Mouse (Mus musculus): Measurements from ENCODE around the gene Cops7a. TPM values are rescaled to one million over a fixed set of nuclear protein-coding genes. Genes with fewer than 3 reads are reported as not detected.

Gene Cops7a
- 100 and 105 TPM in 2 replicates for polyA plus RNA-seq (2016; fragmentation: Nextera tagmentation; extraction: Ambion mirVana)

DNA sequence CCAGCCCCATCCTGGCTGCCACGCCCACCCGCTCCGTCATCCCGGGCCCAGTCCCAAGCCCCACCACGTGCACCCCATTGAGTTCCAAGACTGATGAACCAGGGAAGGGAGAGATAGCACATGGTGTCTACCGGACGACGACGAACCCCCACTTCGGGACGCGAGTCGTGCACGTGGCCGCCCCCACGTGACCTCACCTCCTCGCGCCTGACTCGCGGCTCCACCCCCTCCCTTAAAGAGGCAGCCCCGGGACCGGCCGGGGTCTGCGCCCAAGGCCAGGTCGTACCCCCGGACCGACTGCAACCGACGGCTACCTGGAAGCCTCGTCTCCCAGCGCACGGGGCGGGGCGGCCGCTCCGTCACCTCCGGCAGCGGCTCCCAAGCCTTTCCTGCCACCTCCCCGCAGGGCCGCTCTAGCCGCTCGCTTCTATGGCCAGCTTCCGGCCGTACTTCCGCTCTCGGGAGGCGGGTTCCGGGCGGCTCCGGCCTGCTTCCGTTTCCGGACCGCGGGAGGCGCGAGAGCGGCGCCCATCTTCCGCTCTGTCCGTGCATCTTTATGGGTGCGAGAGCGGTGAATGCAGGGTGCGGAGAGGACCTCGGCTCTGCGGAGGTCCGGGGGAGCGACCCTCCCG is at the start of gene Cops7a:
Gene Cops7a (minus strand): TSS at position 451 of the 632 bp plus-strand sequence.
- ATAC-seq (ENCODE audit: low FRiP score, low read depth): peak; percentile 95
- H3K27me3 ChIP-seq: no peaks in the 10 kb centered on the region
- H3K27ac ChIP-seq (replicated peaks): peak within 1 kb of the TSS; percentile 87
- H3K9me3 ChIP-seq: no peaks in the 10 kb centered on the region
- H3K4me2 ChIP-seq (replicated peaks): peak within 1 kb of the TSS; percentile 91
- H3K4me1 ChIP-seq: peaks cover 17% of the 10 kb centered on the region
- H3K36me3 ChIP-seq: peaks cover 36% of the 10 kb centered on the region
- H3K9ac ChIP-seq (replicated peaks): peak within 1 kb of the TSS; percentile 81
- H3K4me3 ChIP-seq: peak within 1 kb of the TSS; percentile 68
- under 1% methylated on average over 67 of the region's 68 CpGs for WGBS

DNA sequence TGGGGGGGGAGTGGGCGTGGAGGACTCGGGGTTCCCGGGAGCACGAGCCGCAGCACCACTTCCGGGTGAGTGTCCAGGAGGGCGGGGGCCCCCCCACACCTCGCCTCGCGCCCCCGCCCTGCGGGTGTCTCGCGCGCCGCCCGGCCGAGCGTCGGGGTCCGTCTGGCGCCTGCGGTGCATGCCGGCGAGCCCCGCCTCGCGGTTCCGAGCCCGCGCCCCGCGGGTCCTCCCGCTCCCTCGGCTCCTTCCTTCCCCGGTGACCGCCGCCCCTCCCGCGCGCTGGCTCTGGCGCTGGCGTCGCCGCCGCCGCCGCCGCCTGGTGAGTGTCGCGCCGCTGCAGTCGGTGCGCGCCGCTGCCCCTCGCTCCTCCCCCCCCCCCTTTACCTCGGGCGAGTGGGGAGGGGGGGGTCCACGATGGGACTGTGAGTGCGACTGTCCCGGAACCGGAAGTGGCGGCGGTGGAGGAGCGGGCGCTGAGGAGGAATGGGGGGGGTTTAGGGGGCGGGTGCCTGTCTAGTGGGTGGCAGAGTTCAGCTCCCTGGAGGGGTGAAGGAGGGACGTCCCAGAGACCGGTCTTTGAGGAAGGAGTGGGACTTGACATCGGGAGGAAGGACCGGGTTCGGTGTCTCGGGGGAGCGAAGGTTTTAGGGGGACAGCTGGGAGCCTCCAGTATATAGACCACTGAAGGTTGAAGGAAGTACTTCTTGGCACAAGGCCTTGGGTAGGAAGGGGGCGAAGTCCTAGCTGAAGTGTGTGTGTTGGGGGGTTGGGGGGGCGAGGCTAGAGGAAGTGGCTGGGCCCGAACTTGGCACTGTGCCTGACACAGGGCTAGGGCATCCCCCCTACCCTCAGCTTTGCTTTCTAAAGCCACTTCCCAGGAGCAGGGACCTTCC is 44.1 kb upstream of the Cops7a start:
- ATAC-seq (ENCODE audit: low FRiP score, low read depth): peak; percentile 84
- peaks cover 23% of the 10 kb centered on the region; the same call in 1 of the 2 replicates for H3K36me3 ChIP-seq
- under 1% methylated on average over 67 of the region's 78 CpGs for WGBS

GRCm38 (mm10) chr6:125009129-125009180 is 43.6 kb upstream of the Cops7a start, which contains the start of gene Zfp384:
Gene Zfp384 (plus strand): TSS chr6:125009145.
- peak within 1 kb of the TSS; percentile 92 for H3K4me3 ChIP-seq
- whole genome bisulfite sequencing: 0% methylated on average over 2 of the region's 3 CpGs
- peak within 1 kb of the TSS; percentile 99 for H3K27ac ChIP-seq (replicated peaks)
- peaks cover 21% of the 10 kb centered on the region; the same call in 1 of the 2 replicates for H3K36me3 ChIP-seq
- peak within 1 kb of the TSS; percentile 85 for H3K4me2 ChIP-seq (replicated peaks)
- H3K27me3 ChIP-seq: 0 out of 2 replicates have a peak, but pooled peaks cover 4% of the 10 kb centered on the region
- H3K9me3 ChIP-seq: no peaks in the 10 kb centered on the region
- H3K9ac ChIP-seq (replicated peaks): peak within 1 kb of the TSS; percentile 93
- no peak for ATAC-seq (ENCODE audit: low FRiP score, low read depth)
- H3K4me1 ChIP-seq: peaks cover 26% of the 10 kb centered on the region

More for the DNA sequence above, 44.1 kb upstream of the Cops7a start:
- H3K4me3 ChIP-seq: peak overlapping the region; percentile 92
- peak overlapping the region; percentile 85 for H3K4me2 ChIP-seq (replicated peaks)
- no peaks in the 10 kb centered on the region for H3K27me3 ChIP-seq
- H3K4me1 ChIP-seq: peaks cover 23% of the 10 kb centered on the region
- H3K27ac ChIP-seq (replicated peaks): peak overlapping the region; percentile 99
- peak overlapping the region; percentile 93 for H3K9ac ChIP-seq (replicated peaks)
- no peaks in the 10 kb centered on the region for H3K9me3 ChIP-seq

- H3K27ac ChIP-seq (replicated peaks): peak overlapping the region; percentile 99
- H3K4me1 ChIP-seq: peaks cover 26% of the 10 kb centered on the region
- H3K36me3 ChIP-seq: peaks cover 21% of the 10 kb centered on the region; the same call in 1 of the 2 replicates
- peak; percentile 97 for ATAC-seq (ENCODE audit: low FRiP score, low read depth)
- peak overlapping the region; percentile 85 for H3K4me2 ChIP-seq (replicated peaks)
- H3K27me3 ChIP-seq: peaks cover 4% of the 10 kb centered on the region; the same call in 1 of the 2 replicates
- H3K9ac ChIP-seq (replicated peaks): peak overlapping the region; percentile 93
- peak overlapping the region; percentile 92 for H3K4me3 ChIP-seq
- H3K9me3 ChIP-seq: no peaks in the 10 kb centered on the region
- 1% methylated on average over 33 of the region's 34 CpGs for WGBS
Observed at GRCm38 (mm10) chr6:125008586-125009128, 43.3 kb upstream of the Cops7a start.

- Histone ChIP-seq H3K4me3 (peak overlapping the region; percentile 92), H3K36me3 (peaks cover 20% of the 10 kb centered on the region; the same call in 1 of the 2 replicates), H3K9me3 (no peaks in the 10 kb centered on the region), H3K27me3 (peaks cover 10% of the 10 kb centered on the region), H3K4me2 (replicated peaks) (peak overlapping the region; percentile 85), H3K9ac (replicated peaks) (peak overlapping the region; percentile 62), H3K4me1 (peaks cover 26% of the 10 kb centered on the region), H3K27ac (replicated peaks) (peak overlapping the region; percentile 99)
- no peak for ATAC-seq (ENCODE audit: low FRiP score, low read depth)
- WGBS: 52% methylated on average over 13 of the region's 13 CpGs
Observed at GRCm38 (mm10) chr6:125008060-125008459, 42.7 kb upstream of the Cops7a start.

- H3K27me3 ChIP-seq: peaks cover 40% of the 10 kb centered on the region
- no peak overlapping the region for H3K9ac ChIP-seq (replicated peaks)
- H3K9me3 ChIP-seq: no peaks in the 10 kb centered on the region
- no peak overlapping the region for H3K27ac ChIP-seq (replicated peaks)
- H3K4me1 ChIP-seq: peaks cover 15% of the 10 kb centered on the region
- H3K4me3 ChIP-seq: no peak overlapping the region
- no peak for ATAC-seq (ENCODE audit: low FRiP score, low read depth)
- WGBS: 37% methylated on average over 3 of the region's 3 CpGs
- no peaks in the 10 kb centered on the region for H3K36me3 ChIP-seq
- no peak overlapping the region for H3K4me2 ChIP-seq (replicated peaks)
Observed at GRCm38 (mm10) chr6:125005086-125005485, 39.7 kb upstream of the Cops7a start.

DNA sequence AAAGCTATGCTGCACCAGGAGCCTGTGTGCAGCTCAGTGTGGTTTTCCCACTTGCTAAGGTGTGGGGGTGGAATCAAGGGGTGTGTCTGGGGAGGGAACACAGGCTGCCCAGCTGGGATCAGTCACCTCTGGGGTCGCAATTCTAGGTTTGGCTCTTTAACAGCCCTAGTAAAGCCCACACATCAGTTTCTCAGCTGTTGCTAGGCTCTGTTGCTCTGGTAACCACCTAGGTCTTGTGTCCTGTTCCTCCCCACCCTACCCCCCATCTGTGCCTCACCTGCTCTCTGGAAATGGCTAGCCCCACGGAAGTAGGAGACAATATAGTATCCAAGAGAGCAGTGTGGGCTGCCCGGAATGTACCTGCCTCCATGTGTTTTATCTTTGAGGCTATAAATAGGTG is 38.4 kb upstream of the Cops7a start:
- Histone ChIP-seq H3K27ac (replicated peaks) (no peak overlapping the region), H3K9me3 (no peaks in the 10 kb centered on the region), H3K4me3 (no peak overlapping the region), H3K27me3 (peaks cover 54% of the 10 kb centered on the region), H3K36me3 (no peaks in the 10 kb centered on the region), H3K4me1 (0 out of 2 replicates have a peak, but pooled peaks cover 13% of the 10 kb centered on the region), H3K9ac (replicated peaks) (no peak overlapping the region), H3K4me2 (replicated peaks) (no peak overlapping the region)
- 43% methylated on average over 3 of the region's 3 CpGs for WGBS
- ATAC-seq (ENCODE audit: low FRiP score, low read depth): no peak

- no peaks in the 10 kb centered on the region for H3K9me3 ChIP-seq
- H3K36me3 ChIP-seq: no peaks in the 10 kb centered on the region
- H3K9ac ChIP-seq (replicated peaks): no peak overlapping the region
- H3K4me1 ChIP-seq: peaks cover 15% of the 10 kb centered on the region
- H3K4me3 ChIP-seq: no peak overlapping the region
- H3K4me2 ChIP-seq (replicated peaks): no peak overlapping the region
- 40% methylated on average over 10 of the region's 10 CpGs for WGBS
- ATAC-seq (ENCODE audit: low FRiP score, low read depth): no peak
- H3K27me3 ChIP-seq: peaks cover 95% of the 10 kb centered on the region
- no peak overlapping the region for H3K27ac ChIP-seq (replicated peaks)
Observed at GRCm38 (mm10) chr6:124999546-124999945, 34.2 kb upstream of the Cops7a start.

- peaks cover 97% of the 10 kb centered on the region for H3K27me3 ChIP-seq
- no peaks in the 10 kb centered on the region for H3K36me3 ChIP-seq
- H3K27ac ChIP-seq (replicated peaks): no peak overlapping the region
- WGBS: 44% methylated on average over 14 of the region's 14 CpGs
- no peak overlapping the region for H3K4me2 ChIP-seq (replicated peaks)
- peaks cover 15% of the 10 kb centered on the region for H3K4me1 ChIP-seq
- H3K9ac ChIP-seq (replicated peaks): no peak overlapping the region
- ATAC-seq (ENCODE audit: low FRiP score, low read depth): no peak
- H3K4me3 ChIP-seq: no peak overlapping the region
- H3K9me3 ChIP-seq: no peaks in the 10 kb centered on the region
Observed at GRCm38 (mm10) chr6:124999091-124999490, 33.8 kb upstream of the Cops7a start.

DNA sequence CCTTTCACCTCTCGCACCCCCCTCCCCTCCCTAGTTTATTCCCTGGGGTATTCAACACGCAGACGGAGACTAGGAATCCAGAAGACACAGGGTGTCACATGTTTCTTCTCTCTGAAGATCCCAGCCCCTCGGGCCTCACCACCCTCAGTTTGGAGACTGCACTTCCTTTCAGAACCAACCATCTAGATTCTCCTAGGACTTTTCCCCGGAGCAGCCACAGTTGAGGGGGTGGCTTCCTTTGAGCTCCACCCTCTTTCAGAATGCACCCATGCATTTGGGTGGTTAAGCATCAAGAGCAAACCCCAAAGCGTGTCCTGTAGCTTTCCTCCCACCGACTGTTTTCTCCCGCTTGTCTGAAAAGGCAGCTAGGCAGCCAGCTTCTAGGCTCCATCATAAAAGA is 32.7 kb upstream of the Cops7a start:
- Histone ChIP-seq H3K36me3 (no peaks in the 10 kb centered on the region), H3K27ac (replicated peaks) (no peak overlapping the region), H3K9me3 (no peaks in the 10 kb centered on the region), H3K4me1 (peaks cover 19% of the 10 kb centered on the region), H3K9ac (replicated peaks) (no peak overlapping the region; the same call in 1 of the 2 replicates), H3K27me3 (peaks cover 100% of the 10 kb centered on the region), H3K4me3 (peak overlapping the region; percentile 70; the same call in 1 of the 2 replicates), H3K4me2 (replicated peaks) (peak overlapping the region; percentile 99)
- WGBS: 6% methylated on average over 8 of the region's 8 CpGs
- ATAC-seq (ENCODE audit: low FRiP score, low read depth): no peak

DNA sequence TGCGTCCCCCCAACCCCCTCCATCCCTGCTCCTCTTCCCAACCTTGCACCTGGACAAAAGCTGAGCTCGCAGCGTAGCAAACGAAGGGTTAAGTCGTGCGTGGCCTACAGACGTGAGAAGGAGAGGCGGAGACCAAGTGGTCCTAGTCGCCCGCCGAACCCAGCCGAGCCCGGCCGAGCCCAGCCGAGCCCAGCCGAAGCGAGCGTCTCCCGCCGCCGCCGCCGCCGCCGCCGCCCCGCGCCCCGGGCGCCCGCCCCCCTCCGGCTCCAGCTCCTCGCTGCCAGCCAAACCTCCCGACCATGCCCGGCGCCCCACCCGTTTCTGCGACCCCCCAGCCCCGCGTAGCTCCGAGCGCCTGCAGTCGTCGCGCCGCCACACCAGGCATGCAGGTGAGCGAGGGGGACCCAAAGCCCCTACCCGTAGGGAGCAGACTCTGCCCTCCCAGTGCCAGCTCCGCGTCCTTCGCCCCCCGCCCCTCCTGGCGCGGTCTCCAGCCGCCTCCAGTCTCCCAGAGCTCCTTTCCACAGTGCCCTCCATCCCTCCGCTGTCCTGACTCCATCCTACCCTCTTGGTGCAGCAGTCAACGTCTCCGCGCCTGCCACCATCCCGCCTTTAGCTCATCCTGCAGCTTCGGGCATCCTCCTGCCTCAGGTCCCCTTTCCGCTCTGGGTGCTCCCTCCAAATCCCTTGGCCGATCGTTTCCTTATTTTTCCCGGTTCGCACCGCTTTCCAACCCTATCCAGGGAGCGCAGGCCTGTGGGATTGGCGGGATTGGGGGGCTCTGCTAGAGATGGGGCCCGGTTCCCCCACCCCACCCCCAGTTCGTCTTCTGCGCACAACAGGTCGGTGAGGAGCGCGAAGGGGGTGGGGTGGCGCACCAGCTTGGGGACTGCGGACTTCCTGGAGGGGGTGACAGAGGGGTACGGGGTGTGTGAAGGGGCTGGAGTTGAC is 31.5 kb upstream of the Cops7a start, which contains the start of gene Pianp:
Gene Pianp (plus strand): TSS at position 144 of the 951 bp plus-strand sequence.
- Histone ChIP-seq H3K9ac (replicated peaks) (peak within 1 kb of the TSS; percentile 78), H3K27me3 (peaks cover 97% of the 10 kb centered on the region), H3K9me3 (no peaks in the 10 kb centered on the region), H3K27ac (replicated peaks) (no peak within 1 kb of the TSS), H3K4me1 (peaks cover 19% of the 10 kb centered on the region), H3K36me3 (no peaks in the 10 kb centered on the region), H3K4me3 (peak within 1 kb of the TSS; percentile 70), H3K4me2 (replicated peaks) (peak within 1 kb of the TSS; percentile 99)
- peak; percentile 75 for ATAC-seq (ENCODE audit: low FRiP score, low read depth)
- 1% methylated on average over 66 of the region's 78 CpGs for WGBS
